Mouse (Mus musculus): ENCODE results near the gene Spcs3.
A peak's percentile ranks its signal among the peaks of the same experiment; 100 is the strongest.

Gene Spcs3

DNA sequence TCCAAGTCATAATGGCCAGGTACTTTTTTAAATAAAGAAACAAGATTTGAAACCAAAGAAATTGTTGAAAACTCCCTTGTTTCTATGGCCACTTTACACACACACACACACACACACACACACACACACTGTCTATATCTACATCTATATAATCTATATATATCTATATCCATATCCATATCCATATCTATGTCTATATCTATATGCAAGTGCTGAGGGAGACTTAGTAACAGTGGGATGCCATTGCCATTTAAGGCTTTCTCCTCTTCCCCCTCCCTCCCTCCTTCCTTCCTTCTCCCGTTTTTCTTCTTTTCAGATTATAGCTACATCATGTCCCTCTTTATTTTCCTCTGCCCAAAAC is 21.7 kb downstream of the Spcs3 start:
- no peak for DNase-seq (ENCODE audit: low read depth)

DNA sequence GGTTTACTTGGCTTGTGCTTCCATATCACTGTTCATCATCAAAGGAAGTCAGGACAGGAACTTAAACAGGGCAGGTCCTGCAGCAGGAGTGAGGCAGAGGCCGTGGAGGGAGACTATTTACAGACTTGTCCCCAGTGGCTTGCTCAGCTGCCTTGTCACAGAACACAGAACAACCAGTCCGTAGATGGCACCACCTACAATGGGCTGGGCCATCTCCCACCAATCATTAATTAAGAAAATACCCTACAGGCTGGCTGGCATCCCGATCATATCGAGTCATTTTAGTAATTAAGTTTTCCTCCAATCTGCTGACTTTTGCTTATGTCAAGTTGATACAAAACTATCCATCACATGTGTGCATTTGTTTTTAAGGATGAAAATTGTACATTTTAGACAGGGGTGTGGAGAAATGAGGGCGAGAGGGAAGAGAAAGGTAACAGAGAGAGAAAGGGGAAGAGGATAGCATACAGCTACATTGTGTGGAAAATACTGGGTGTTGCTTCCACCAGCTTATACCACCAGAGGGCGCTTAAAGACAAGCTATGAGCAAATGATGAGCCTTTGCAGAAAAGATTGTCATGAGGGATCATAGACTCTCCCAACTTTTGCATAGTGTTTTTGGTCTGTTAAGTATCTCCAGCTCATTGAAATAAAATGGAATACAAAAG is 22.2 kb downstream of the Spcs3 start:
- no peak for DNase-seq (ENCODE audit: low read depth)

DNA sequence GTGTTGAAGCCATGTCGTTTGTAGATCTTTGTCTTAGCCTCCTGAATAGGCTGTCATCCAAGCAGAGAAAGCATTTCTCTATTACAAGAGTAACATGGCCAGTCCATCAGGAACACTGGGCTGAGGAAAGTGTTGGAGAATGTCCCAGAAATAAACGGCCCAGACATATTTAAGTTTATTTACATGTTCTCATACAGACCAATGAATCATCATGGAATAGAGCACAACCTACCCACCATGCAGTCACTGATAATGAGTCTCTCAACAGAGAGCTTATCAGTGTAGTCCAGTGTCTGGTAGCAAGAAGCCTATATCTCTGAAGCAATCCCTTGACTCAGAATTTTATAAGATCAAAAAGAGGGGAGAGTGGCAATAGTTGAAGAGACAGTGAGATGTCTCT is 24.7 kb downstream of the Spcs3 start:
- no peak for DNase-seq (ENCODE audit: low read depth)

DNA sequence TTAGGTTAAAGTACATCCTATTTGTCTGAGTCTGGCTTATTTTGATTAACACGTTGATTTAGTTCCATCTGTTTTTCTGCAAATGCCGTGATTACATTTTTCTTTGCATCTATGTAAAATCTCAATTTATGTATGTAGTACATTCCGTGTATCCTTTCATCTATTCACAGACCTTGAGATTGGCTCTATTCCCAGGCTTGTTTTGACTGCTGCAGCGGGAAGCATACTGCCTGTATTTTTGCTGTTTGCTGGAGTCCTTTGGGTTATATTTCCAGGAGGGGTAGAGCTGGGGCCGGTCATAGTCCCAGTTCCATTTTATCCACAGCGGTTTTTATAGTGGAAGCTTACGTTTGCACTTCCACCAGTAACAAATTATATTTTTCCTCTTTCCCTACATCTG is 26.7 kb downstream of the Spcs3 start:
- no peak for DNase-seq (ENCODE audit: low read depth)

DNA sequence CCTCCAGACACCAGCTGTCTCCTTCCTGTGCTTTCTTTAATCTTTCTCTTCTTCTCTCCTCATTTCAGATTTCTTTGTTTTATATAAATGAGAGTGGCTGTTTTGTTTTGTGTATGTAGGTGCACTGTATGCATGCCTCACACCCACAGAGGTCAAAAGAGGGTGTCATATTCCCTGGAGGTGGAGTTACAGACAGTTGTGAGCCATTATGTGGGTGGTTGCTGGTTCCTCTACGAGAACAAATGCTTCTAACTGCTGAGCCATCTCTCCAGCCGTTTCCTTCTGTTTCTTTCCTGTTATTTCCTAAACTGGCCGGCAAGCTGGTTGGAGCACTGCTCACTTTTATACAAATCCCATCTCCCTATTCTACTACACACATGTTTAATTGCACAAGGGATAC is 35.9 kb downstream of the Spcs3 start:
- no peak for DNase-seq (ENCODE audit: low read depth)

DNA sequence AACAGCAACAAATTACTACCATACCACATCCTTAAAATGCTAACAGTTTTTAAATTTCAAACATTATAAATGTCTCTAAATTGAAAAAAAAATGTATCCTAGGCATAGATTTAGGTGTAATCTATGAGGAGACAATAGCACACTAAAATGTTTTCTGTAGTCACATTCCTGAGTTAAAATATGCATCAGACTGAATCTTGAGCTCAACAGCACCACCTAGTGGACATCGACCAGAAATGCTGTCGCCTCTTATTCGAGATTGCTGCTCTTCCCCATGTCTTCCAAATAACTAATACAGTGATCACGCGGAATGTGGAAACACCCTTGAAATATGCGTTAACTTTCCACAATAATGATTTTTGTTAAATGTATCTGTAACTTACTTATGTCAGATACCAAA is 36.7 kb downstream of the Spcs3 start:
- DNase-seq (ENCODE audit: low read depth): peak; percentile 28

DNA sequence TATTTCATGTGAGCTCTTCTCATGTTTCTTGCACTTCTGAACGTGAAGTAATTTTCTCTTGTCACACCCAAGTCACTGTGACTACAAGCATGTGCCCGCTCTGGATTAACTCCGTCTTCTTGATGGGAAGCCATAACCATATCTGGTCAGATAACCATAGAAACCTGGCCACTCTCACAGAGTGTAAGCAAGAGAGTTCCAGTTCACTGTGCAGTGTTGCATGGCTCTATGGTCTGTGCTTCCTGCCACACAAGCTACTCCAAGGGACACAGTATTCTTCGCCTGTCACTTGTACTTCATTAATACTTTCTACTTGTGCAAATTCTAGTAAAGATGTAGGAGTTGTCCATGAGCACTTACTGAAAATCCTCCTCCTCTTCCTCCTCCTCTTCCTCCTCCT is 37.9 kb downstream of the Spcs3 start:
- DNase-seq (ENCODE audit: low read depth): no peak

DNA sequence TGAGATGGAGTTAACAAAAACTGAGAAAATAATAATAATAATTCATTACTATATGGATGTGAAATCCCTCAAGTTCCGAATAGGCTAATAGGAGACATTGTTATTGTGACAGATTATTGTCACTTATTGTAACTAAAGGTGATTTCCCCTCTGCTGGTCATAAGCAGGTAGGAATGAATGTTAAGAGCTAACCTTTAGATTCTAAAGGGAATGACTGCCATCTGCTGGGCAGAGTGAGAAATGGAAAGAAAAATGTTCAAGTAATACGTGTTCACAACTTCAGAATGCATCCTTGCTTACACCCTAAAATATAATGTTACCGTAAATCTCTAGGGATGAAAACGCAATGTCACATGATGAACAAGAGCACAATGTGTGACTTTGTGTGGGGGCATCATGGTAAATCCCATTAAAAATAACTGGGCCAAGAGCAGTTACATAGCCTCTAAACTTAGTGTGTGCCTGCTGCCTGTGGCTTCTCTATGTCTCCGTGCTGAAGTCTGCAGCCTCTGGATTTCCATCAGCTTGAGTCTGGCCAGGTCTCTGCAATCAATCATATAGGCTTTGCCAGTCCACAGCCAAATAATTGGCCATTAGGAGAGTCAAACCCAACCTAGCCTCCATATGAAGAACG is 38.6 kb downstream of the Spcs3 start:
- peak; percentile 27 for DNase-seq (ENCODE audit: low read depth)

DNA sequence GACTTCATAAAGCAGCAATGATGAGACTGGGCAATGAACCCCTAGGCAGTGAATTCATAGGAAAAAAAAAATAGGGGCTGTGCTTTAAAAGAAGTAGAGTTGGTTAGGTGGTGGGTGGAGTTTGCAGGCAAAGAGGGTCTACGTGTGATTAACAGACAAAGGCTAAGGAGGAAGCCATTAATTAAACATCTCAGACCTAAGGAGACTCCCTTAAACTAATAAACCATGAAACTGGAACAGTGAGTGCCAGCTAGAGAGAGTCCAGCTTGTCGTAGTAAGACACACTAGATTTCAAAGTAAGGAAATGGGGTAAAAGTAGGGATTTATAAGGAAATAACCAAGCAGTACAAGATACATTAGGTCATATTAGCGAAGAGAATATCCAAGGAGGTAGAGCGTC is 41.4 kb downstream of the Spcs3 start:
- DNase-seq (ENCODE audit: low read depth): no peak

DNA sequence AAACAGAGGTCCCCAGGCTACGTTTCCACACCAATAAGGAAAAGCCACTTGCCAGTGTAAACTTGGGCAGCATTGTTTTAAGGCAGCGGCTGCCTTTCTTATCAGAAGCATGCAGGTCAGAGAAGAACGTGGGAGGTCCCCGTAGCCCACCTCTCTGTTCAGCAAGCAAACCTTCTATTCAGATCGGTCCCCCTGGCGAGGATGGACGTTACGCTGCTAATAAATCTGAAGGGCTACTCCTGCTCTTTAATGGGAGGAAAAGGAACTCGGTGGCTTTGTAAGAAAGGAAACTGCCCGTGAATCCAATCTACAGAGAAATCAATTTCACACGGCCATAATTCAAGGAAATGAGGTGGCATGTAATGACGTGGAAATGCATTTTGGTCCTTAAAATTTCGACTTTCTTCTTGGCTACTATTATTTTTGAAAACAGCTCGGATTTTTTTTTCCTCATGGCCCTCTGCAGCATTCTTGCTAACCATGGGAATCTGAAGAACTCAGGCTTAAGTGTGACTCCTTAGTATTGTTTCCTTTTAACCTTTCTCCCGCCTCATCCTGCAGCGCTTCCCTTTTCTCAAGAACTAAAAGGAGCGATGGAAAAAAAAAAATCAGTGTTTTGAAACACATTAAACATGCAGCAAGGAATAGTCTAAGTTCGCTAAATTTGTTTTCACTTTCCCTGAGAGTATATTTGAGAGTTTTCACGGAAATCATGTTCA is 43.1 kb downstream of the Spcs3 start:
- no peak for DNase-seq (ENCODE audit: low read depth)

Data from fibroblast of lung, adult 2 months (primary cell).